Mouse (Mus musculus) liver, postnatal 0 days (tissue): ENCODE results near the gene Khdc3.

Experiments used
- CTCF ChIP-seq: sonication (generic); IDR thresholded peaks from 2 replicates; pipeline ENCODE4 v1.5.1; 2016; ENCODE audit warnings: antibody characterized with exemption, low read depth
- EP300 ChIP-seq: IDR thresholded peaks from 2 replicates; pipeline ENCODE4 v1.6.1; 2016; ENCODE audit warnings: antibody characterized with exemption, low read depth, mild to moderate bottlenecking

- no peak for TF ChIP-seq CTCF
- TF ChIP-seq EP300: no peak
Observed at GRCm38 (mm10) chr9:73073169-73073568, 28.5 kb upstream of the Khdc3 start.
